Mouse (Mus musculus) kidney, embryonic 16.5 days (tissue): ENCODE measurements around the gene Pvr. TPM values are rescaled to one million over a fixed set of nuclear protein-coding genes. Genes with fewer than 3 reads are reported as not detected.
"Not testable (repeated sequence)": the region's sequence is repeated elsewhere in the genome, so short reads cannot be mapped to it uniquely, and the experiment has no call there.

Experiments
- ATAC-seq: fragments of 200-750 bp; cut with Nextera tagmentation; 2 replicates; pipeline ENCODE4 v1.8.0; 2017; ENCODE audit warnings: moderate TSS enrichment; ENCODE audit not compliant: low FRiP score, low TSS enrichment
- H3K27ac ChIP-seq: fragments of 300-500 bp; sonication (generic); 2 replicates; pipeline ENCODE4 v1.5.1; 2014; ENCODE audit warnings: low read length
- H3K27me3 ChIP-seq: fragments of 300-500 bp; sonication (generic); 2 replicates; pipeline ENCODE4 v1.6.1; 2014; ENCODE audit warnings: low read length, control low read depth, mixed read lengths; ENCODE audit not compliant: insufficient read depth
- H3K36me3 ChIP-seq: fragments of 300-500 bp; sonication (generic); 2 replicates; pipeline ENCODE4 v1.6.1; 2014; ENCODE audit warnings: low read length, control low read depth, mixed read lengths; ENCODE audit not compliant: insufficient read depth
- H3K4me1 ChIP-seq: fragments of 300-500 bp; sonication (generic); 2 replicates; pipeline ENCODE4 v1.6.1; 2014; ENCODE audit warnings: low read length, control low read depth, mixed read lengths; ENCODE audit not compliant: insufficient read depth
- H3K4me2 ChIP-seq: fragments of 300-500 bp; sonication (generic); replicated peaks from 2 replicates; pipeline ENCODE4 v1.6.1; 2014; ENCODE audit warnings: low read depth, low read length
- H3K4me3 ChIP-seq: fragments of 300-500 bp; sonication (generic); 2 replicates; pipeline ENCODE4 v1.5.1; 2014; ENCODE audit warnings: mild to moderate bottlenecking, low read length
- H3K9ac ChIP-seq: fragments of 300-500 bp; sonication (generic); replicated peaks from 2 replicates; pipeline ENCODE4 v1.6.1; 2014; ENCODE audit warnings: low read length
- H3K9me3 ChIP-seq: fragments of 300-500 bp; sonication (generic); 2 replicates; pipeline ENCODE4 v1.6.1; 2016; ENCODE audit warnings: low read length, control low read depth
- WGBS: fragments of 180-500 bp; shearing (Covaris S2); extraction: QIAGEN DNeasy Blood & Tissue Kit; methylation state at CpG from one replicate; pipeline ENCODE4 v1.1.7; 2014; 5-methylcytosine and 5-hydroxymethylcytosine counted together
- polyA plus RNA-seq: library from polyadenylated mRNA; unstranded; fragments of >200 nt; fragmentation: Nextera tagmentation; extraction: Ambion mirVana; gene quantifications from 2 replicates; pipeline ENCODE4 v1.2.1, GENCODE M21; 2015

Gene Pvr
- polyA plus RNA-seq, 1 experiment from 2014 or later: 11.8 TPM

GRCm38 (mm10) chr7:19937229-19937821 is 16.4 kb upstream of the Pvr start:
- Histone ChIP-seq H3K27ac (no peak overlapping the region), H3K4me3 (no peak overlapping the region), H3K9me3 (no peaks in the 10 kb centered on the region), H3K36me3 (no peaks in the 10 kb centered on the region), H3K4me2 (no peak overlapping the region), H3K4me1 (no peaks in the 10 kb centered on the region), H3K27me3 (no peaks in the 10 kb centered on the region; the same call in 1 of the 2 replicates), H3K9ac (no peak overlapping the region)
- 82% methylated on average over 11 of the region's 11 CpGs for WGBS
- no peak for ATAC-seq

GRCm38 (mm10) chr7:19935961-19936360 is 15.0 kb upstream of the Pvr start:
- no peaks in the 10 kb centered on the region; the same call in 1 of the 2 replicates for H3K27me3 ChIP-seq
- H3K9me3 ChIP-seq: no peaks in the 10 kb centered on the region
- H3K4me3 ChIP-seq: no peak overlapping the region
- 66% methylated on average over 6 of the region's 6 CpGs for WGBS
- no peak overlapping the region for H3K27ac ChIP-seq
- no peaks in the 10 kb centered on the region for H3K36me3 ChIP-seq
- no peak overlapping the region for H3K4me2 ChIP-seq
- no peak for ATAC-seq
- H3K9ac ChIP-seq: no peak overlapping the region
- H3K4me1 ChIP-seq: no peaks in the 10 kb centered on the region

GRCm38 (mm10) chr7:19935171-19935751 is 14.3 kb upstream of the Pvr start:
- no peak for ATAC-seq
- Histone ChIP-seq H3K36me3 (no peaks in the 10 kb centered on the region), H3K9me3 (no peaks in the 10 kb centered on the region), H3K27me3 (no peaks in the 10 kb centered on the region; the same call in 1 of the 2 replicates), H3K4me1 (no peaks in the 10 kb centered on the region), H3K27ac (no peak overlapping the region), H3K9ac (no peak overlapping the region), H3K4me2 (no peak overlapping the region), H3K4me3 (no peak overlapping the region)
- WGBS: 66% methylated on average over 20 of the region's 20 CpGs

- H3K4me3 ChIP-seq: peak overlapping the region; percentile 6; the same call in 1 of the 2 replicates
Measured at GRCm38 (mm10) chr7:19932877-19933809, 12.2 kb upstream of the Pvr start.

GRCm38 (mm10) chr7:19932133-19932876 is 11.3 kb upstream of the Pvr start:
- Histone ChIP-seq H3K4me3 (no peak overlapping the region), H3K36me3 (no peaks in the 10 kb centered on the region), H3K4me1 (no peaks in the 10 kb centered on the region), H3K4me2 (no peak overlapping the region), H3K9ac (no peak overlapping the region), H3K27me3 (no peaks in the 10 kb centered on the region; the same call in 1 of the 2 replicates), H3K27ac (no peak overlapping the region), H3K9me3 (no peaks in the 10 kb centered on the region)
- ATAC-seq: no peak
- 18% methylated on average over 13 of the region's 13 CpGs for WGBS

More at GRCm38 (mm10) chr7:19932877-19933809, 12.2 kb upstream of the Pvr start:
- H3K27ac ChIP-seq: no peak overlapping the region
- no peak overlapping the region for H3K9ac ChIP-seq
- ATAC-seq: peak; percentile 64; the same call in 1 of the 2 replicates
- H3K9me3 ChIP-seq: no peaks in the 10 kb centered on the region
- 22% methylated on average over 20 of the region's 21 CpGs for WGBS
- H3K4me2 ChIP-seq: peak overlapping the region; percentile 38
- H3K27me3 ChIP-seq: no peaks in the 10 kb centered on the region; the same call in 1 of the 2 replicates
- H3K36me3 ChIP-seq: no peaks in the 10 kb centered on the region
- H3K4me1 ChIP-seq: no peaks in the 10 kb centered on the region

- H3K4me1 ChIP-seq, H3K9me3 ChIP-seq, H3K9ac ChIP-seq, H3K4me3 ChIP-seq, H3K27me3 ChIP-seq, H3K4me2 ChIP-seq, H3K36me3 ChIP-seq, ATAC-seq, H3K27ac ChIP-seq: not testable (repeated sequence)
- WGBS: 85% methylated on average over 6 of the region's 6 CpGs
Measured at GRCm38 (mm10) chr7:19930481-19930880, 9.5 kb upstream of the Pvr start.

GRCm38 (mm10) chr7:19928486-19928885 is 7.5 kb upstream of the Pvr start:
- H3K27me3 ChIP-seq: no peaks in the 10 kb centered on the region; the same call in 1 of the 2 replicates
- H3K9ac ChIP-seq: no peak overlapping the region
- H3K27ac ChIP-seq: no peak overlapping the region
- no peaks in the 10 kb centered on the region for H3K9me3 ChIP-seq
- no peak overlapping the region for H3K4me2 ChIP-seq
- no peaks in the 10 kb centered on the region for H3K36me3 ChIP-seq
- no peak overlapping the region for H3K4me3 ChIP-seq
- WGBS: 60% methylated on average over 5 of the region's 5 CpGs
- no peak for ATAC-seq
- no peaks in the 10 kb centered on the region for H3K4me1 ChIP-seq

- H3K4me3 ChIP-seq: no peak overlapping the region
- H3K4me2 ChIP-seq: no peak overlapping the region
- no peak overlapping the region for H3K9ac ChIP-seq
- no peaks in the 10 kb centered on the region for H3K4me1 ChIP-seq
- no peaks in the 10 kb centered on the region for H3K9me3 ChIP-seq
- H3K27me3 ChIP-seq: no peaks in the 10 kb centered on the region
- 68% methylated on average over 2 of the region's 2 CpGs for WGBS
- no peak overlapping the region for H3K27ac ChIP-seq
- no peak for ATAC-seq
- no peaks in the 10 kb centered on the region for H3K36me3 ChIP-seq
Measured at GRCm38 (mm10) chr7:19926849-19927480, 6.0 kb upstream of the Pvr start.

GRCm38 (mm10) chr7:19925376-19925775 is 4.4 kb upstream of the Pvr start:
- no peaks in the 10 kb centered on the region for H3K4me1 ChIP-seq
- H3K4me2 ChIP-seq: no peak overlapping the region
- no peaks in the 10 kb centered on the region for H3K9me3 ChIP-seq
- H3K36me3 ChIP-seq: no peaks in the 10 kb centered on the region
- no peak overlapping the region for H3K4me3 ChIP-seq
- H3K27ac ChIP-seq: no peak overlapping the region
- H3K9ac ChIP-seq: no peak overlapping the region
- ATAC-seq: no peak
- H3K27me3 ChIP-seq: no peaks in the 10 kb centered on the region
- 83% methylated on average over 1 of the region's 1 CpGs for WGBS
